Mouse (Mus musculus) lung, adult 2 months (tissue): ENCODE data around the gene Apoc1. TPM values are rescaled to one million over a fixed set of nuclear protein-coding genes. Genes with fewer than 3 reads are reported as not detected.

ENCODE experiments used
- DNase-seq: peaks from one replicate; pipeline ENCODE4 v3.0.0; 2022
- H3K4me1 ChIP-seq: fragments of 200-500 bp; 2 replicates; pipeline ENCODE4 v1.6.1; 2011; ENCODE audit warnings: low read length; ENCODE audit not compliant: control insufficient read depth, insufficient read depth
- H3K4me3 ChIP-seq: fragments of 200-500 bp; replicated peaks from 2 replicates; pipeline ENCODE3; 2011; ENCODE audit warnings: low read depth, mild to moderate bottlenecking, control low read depth, low read length; ENCODE audit errors: extremely low read depth
- CTCF ChIP-seq: fragments of 200-500 bp; IDR thresholded peaks from 2 replicates; pipeline ENCODE4 v1.5.1; 2011; ENCODE audit warnings: mild to moderate bottlenecking, low read length, control low read depth; ENCODE audit not compliant: insufficient read depth
- POLR2A ChIP-seq: fragments of 200-500 bp; IDR thresholded peaks from 2 replicates; pipeline ENCODE4 v1.6.1; 2011; ENCODE audit warnings: low read depth, mild to moderate bottlenecking, control low read depth, low read length, borderline replicate concordance; ENCODE audit errors: extremely low read depth
- WGBS: fragments of 180-500 bp; shearing (Covaris S2); methylation state at CpG from one replicate; pipeline ENCODE4 v1.1.7; 2018; 5-methylcytosine and 5-hydroxymethylcytosine counted together
- polyA plus RNA-seq: library from polyadenylated mRNA; depleted of rRNA; stranded (reverse); fragments of >200 nt; gene quantifications from 2 replicates; pipeline ENCODE4 v1.2.3, GENCODE M21; 2012

The Apoc1 gene
- polyA plus RNA-seq, 1 experiment, result 29.2 TPM

- no peak overlapping the region for H3K4me3 ChIP-seq
- DNase-seq, result no peak
- H3K4me1 ChIP-seq, result peaks cover 5% of the 10 kb centered on the region; the same call in 1 of the 2 replicates
- 88% methylated on average over 4 of the region's 4 CpGs for WGBS
- TF ChIP-seq CTCF (no peak), POLR2A (no peak)
Observed at GRCm38 (mm10) chr7:19719200-19719599, 26.7 kb upstream of the Apoc1 start.

GRCm38 (mm10) chr7:19718297-19718952 lies 26.0 kb upstream of the Apoc1 start:
- Histone ChIP-seq H3K4me1 (peaks cover 5% of the 10 kb centered on the region; the same call in 1 of the 2 replicates), H3K4me3 (no peak overlapping the region)
- DNase-seq, result no peak
- 89% methylated on average over 5 of the region's 5 CpGs for WGBS
- no peak for TF ChIP-seq CTCF
- TF ChIP-seq POLR2A, result no peak

DNA sequence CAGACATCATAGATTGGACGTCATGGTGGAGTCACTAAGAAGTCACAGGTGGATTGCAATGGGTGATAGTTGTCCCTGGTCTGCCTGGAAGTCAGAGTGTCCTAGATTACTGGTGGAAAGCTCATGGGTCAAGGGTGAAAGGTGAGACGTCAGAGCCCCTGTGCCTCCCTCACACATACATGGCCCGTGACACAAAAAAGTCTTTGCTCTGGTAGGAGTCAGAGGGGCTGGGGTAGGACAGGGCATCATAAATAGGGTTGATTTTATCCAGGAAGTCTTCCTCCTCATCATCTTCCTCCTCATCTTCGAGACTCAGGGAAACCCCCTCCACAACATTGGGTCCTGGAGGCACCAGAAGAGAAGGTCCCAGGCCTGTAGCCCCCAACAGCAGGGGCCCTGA lies 24.9 kb upstream of the Apoc1 start:
- DNase-seq, result no peak
- TF ChIP-seq CTCF (no peak), POLR2A (no peak)
- H3K4me3 ChIP-seq, result no peak overlapping the region
- H3K4me1 ChIP-seq, result peaks cover 3% of the 10 kb centered on the region; the same call in 1 of the 2 replicates
- WGBS, result 77% methylated on average over 4 of the region's 4 CpGs

GRCm38 (mm10) chr7:19716822-19717221 lies 24.4 kb upstream of the Apoc1 start:
- H3K4me1 ChIP-seq, result peaks cover 3% of the 10 kb centered on the region; the same call in 1 of the 2 replicates
- 70% methylated on average over 2 of the region's 2 CpGs for WGBS

DNA sequence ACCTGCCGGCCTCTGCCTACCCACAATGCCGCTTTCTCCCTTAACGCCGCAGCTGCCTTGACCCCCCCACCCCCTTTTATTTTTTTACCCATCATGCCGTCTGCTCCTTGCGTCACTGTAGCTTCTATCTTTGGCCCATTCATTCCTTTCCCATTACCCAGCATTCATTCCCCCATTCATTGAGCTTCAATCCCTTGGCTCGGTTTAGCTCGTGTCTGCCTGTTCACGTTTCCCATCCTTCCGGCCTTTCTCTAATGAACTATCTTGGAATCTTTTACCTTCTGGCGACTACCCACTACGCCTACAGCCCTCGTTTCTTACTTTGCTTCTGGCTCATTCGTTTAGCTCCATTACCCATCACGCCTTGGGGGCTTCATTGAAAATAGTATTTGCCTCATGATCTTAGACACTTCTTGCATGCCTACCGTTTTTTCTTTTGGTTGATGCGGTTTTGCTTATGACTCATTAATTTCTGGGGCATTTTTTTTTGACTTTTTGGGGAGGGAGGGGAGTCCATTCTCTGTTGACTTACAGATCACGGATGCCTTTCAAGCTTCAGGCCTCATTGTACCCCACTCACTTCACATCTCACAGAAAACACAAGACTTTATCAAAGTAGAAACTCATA lies 23.7 kb upstream of the Apoc1 start:
- DNase-seq, result no peak
- WGBS, result 5% methylated on average over 18 of the region's 18 CpGs

More at GRCm38 (mm10) chr7:19716822-19717221, 24.4 kb upstream of the Apoc1 start:
- H3K4me3 ChIP-seq, result no peak overlapping the region
- TF ChIP-seq POLR2A (no peak), CTCF (no peak)
- no peak for DNase-seq

DNA sequence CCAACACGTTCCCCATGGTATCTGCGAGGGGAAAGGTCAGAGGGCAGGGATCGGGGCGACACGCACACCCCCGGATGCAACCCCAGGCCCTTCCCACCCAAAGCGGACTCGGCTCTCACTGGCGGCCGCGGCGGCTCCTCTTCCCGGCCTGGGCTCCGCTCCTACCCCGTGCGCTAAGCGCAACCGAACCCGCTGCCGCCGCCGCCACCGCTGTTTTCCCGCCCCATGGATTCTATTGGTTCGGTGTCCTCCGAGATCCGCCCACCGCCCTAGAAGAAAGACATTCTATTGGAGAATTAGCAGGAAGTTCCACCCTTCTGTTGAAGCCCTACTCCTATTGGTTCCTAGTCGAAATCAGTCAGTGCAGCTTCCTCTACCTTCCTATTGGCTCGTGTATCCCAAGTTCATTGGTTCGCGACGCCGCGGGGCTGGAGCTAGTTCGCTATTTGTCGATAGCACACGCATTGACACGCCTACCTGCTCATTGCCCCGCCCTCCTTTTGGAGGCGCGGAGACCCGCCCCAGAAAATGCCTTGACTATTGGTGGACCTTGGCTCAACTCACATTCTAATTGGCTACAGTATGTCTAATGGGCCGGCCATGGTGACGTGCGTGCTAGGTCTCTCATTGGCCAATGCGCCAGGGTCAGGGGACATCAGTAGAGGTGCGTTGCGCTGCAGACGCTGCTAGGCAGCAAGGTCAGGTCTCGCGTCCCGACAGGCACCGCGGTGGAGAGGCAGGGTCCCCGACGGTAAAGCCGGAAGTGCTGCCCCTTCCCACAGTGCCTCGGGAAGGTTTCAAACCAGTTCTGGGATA lies 23.0 kb upstream of the Apoc1 start, which contains the start of gene Tomm40:
Tomm40 (minus strand) TSS at position 200 of the 816 bp plus-strand sequence.
- Histone ChIP-seq H3K4me1 (peaks cover 3% of the 10 kb centered on the region; the same call in 1 of the 2 replicates), H3K4me3 (peak within 1 kb of the TSS; percentile 90)
- peak; percentile 92; the same call in 1 of the 2 replicates for TF ChIP-seq POLR2A
- no peak for TF ChIP-seq CTCF
- WGBS, result under 1% methylated on average over 58 of the region's 59 CpGs
- peak; percentile 98 for DNase-seq

More for the DNA sequence above, 23.7 kb upstream of the Apoc1 start:
- Histone ChIP-seq H3K4me1 (peaks cover 3% of the 10 kb centered on the region; the same call in 1 of the 2 replicates), H3K4me3 (peak overlapping the region; percentile 68)
- no peak for TF ChIP-seq POLR2A
- TF ChIP-seq CTCF, result no peak

GRCm38 (mm10) chr7:19714836-19715235 lies 22.4 kb upstream of the Apoc1 start:
- DNase-seq, result no peak
- TF ChIP-seq POLR2A (no peak), CTCF (no peak)
- H3K4me1 ChIP-seq, result peaks cover 3% of the 10 kb centered on the region; the same call in 1 of the 2 replicates
- WGBS, result under 1% methylated on average over 37 of the region's 39 CpGs
- H3K4me3 ChIP-seq, result peak overlapping the region; percentile 90

DNA sequence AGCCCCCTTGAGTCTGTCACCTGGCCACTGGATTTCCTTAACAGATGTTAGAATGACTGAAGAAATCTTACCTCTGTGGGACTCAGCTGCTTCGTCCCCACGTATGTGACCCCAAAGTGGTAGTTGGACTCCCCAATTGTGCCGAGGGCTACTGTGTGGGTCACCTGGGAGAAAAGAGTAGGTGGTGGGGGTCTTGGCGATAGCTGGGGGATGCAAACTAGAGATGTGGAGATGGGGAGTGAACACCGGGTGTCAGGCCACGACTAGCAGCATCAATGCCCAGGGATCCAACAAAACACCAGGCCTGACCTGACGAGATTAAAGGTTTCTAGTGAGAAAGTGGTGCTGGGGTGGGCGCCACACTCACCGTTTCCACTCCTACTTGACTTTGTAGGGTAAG lies 21.1 kb upstream of the Apoc1 start:
- WGBS, result 85% methylated on average over 9 of the region's 9 CpGs

GRCm38 (mm10) chr7:19713196-19713595 lies 20.7 kb upstream of the Apoc1 start:
- WGBS, result 37% methylated on average over 4 of the region's 4 CpGs
- H3K4me3 ChIP-seq, result no peak overlapping the region
- TF ChIP-seq POLR2A (no peak), CTCF (no peak)
- no peak for DNase-seq
- peaks cover 3% of the 10 kb centered on the region; the same call in 1 of the 2 replicates for H3K4me1 ChIP-seq

More for the DNA sequence above, 21.1 kb upstream of the Apoc1 start:
- peaks cover 3% of the 10 kb centered on the region; the same call in 1 of the 2 replicates for H3K4me1 ChIP-seq
- H3K4me3 ChIP-seq, result no peak overlapping the region
- no peak for DNase-seq
- TF ChIP-seq CTCF (no peak), POLR2A (no peak)

DNA sequence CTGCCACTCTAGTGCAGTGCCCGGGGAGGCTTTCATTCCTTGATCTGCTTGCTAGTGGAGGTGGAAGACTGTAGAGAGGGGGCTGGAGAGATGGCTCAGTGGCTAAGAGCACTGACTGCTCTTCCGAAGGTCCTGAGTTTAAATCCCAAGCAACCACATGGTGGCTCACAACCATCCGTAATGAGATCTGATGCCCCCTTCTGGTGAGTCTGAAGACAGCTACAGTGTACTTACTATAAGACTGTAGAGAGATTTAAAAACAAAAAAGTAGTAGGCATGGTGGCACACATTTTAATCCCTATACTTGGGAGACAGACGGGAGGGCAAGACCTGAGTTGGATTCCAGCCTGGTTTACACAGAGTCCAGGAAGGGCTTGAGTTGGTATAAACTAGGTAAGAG lies 20.0 kb upstream of the Apoc1 start:
- no peak for TF ChIP-seq CTCF
- TF ChIP-seq POLR2A, result no peak
- 67% methylated on average over 4 of the region's 4 CpGs for WGBS
- no peak for DNase-seq

More for the DNA sequence above, 20.0 kb upstream of the Apoc1 start:
- no peak overlapping the region for H3K4me3 ChIP-seq
- peaks cover 3% of the 10 kb centered on the region; the same call in 1 of the 2 replicates for H3K4me1 ChIP-seq
